Mouse (Mus musculus): ENCODE measurements around the gene B4galt4.

DNA sequence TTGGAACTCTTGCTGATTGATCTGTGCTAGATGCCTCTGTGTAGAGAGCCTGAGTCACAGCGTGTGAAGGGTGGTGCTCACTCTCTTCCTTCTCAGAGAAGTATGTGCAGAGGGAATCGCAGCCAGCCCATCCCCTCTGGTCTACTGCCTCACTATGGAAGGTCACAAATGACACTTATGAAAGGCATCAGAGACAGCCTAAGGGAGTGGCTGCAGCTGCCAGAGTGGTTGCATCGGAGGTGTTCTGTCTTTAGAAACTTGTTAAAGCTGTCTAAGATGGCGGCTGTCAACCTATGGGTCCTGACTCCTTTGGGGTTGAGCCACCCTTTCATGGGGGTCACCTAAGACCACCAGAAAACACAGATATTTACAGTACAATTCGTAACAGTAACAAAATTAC, 68.1 kb downstream of the B4galt4 start:
- no peak for TF ChIP-seq CTCF (IDR thresholded peaks at IDR 0.05; ENCODE audit: borderline replicate concordance, control insufficient read depth, extremely low read depth, insufficient read depth, low read length, poor library complexity)
- TF ChIP-seq POLR2A (IDR thresholded peaks at IDR 0.05; ENCODE audit: control insufficient read depth, extremely low read depth, insufficient read depth, low read length, poor library complexity): no peak

Data from thymus, adult 2 months (tissue).